Mouse (Mus musculus) frontal cortex, adult (tissue): ENCODE measurements around the gene Dnttip2.

Experiments
- ATAC-seq: cut with Nextera tagmentation; 2 replicates; pipeline ENCODE4 v1.9.2; 2017; ENCODE audit warnings: mild to moderate bottlenecking, moderate library complexity, mixed read lengths; ENCODE audit not compliant: low TSS enrichment

The Dnttip2 gene

DNA sequence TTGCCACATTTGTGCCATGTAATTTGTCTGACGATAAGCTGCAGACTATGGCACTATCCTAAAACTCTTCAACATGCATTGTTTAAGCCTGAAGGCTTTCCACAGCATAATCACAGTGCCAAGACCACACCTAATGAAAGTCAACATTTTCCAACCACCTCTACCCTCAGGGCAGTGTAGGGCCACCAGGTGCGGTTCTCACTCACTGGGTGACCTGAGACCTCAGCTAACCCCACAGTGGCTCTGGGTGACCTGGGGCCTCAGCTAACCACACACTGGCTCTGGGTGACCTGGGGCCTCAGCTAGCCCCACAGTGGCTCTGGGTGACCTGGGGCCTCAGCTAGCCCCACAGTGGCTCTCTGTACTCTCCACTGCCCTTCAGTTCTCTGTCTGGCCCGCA, 50.3 kb downstream of the Dnttip2 start:
- ATAC-seq: no peak

DNA sequence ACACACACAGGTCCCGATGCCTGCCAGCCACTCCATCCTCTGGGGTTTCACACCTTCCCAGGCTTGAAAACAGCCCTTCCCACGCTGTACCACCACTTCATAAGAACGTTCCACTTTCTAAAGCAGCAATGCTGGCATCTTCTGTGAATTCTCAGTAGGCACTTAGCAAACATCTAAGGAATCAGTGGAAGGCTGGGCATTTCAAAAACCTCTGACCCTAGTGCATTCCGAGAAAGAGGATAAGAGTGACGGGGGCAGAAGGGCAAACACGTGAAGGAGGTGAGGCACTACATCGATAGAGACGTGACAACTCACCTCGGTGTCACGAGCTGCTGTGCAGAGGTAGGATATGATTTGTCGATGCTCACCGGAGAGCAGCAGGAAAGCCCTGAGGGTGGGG, 56.3 kb downstream of the Dnttip2 start:
- ATAC-seq: peak; percentile 51

DNA sequence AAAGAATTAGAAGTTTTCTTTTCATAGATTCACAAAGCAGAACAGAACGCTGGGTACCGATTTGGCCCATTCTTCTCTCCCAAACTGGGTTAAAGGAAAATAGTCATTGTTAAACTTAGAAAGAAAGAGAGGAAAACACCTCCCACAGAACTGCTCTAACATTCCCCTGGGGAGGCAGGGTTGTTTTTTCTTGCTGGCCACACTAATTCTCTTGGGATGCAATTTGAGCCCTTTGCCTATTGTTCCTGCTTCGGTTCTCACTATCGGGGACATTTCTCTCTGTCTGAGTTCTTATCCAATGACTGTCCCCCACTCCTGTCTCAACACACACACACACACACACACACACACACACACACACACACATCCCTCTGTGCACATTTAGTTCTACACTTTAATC, 59.3 kb downstream of the Dnttip2 start:
- ATAC-seq: peak; percentile 69

DNA sequence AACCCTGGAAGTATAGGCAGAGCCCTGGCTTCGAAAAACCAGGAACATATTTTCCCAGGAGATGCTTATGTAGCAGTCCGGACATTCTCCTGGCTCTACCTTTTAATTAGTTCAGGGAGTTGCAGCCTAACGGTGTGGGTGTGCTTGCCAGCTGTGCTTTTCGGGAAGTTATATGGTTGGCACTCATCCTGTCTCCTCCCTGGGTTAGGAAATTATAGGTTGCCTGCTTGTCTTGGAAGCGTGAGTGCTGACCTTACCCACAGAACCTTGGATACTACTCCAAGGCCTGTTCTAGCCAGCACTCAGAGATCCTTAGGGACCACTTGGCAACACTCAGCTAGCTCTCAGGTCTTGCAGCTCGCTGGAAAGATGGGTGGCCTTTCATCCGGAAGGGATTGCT, 59.7 kb downstream of the Dnttip2 start:
- ATAC-seq: 0 out of 2 replicates have a peak, but pooled peaks have one; percentile 9

DNA sequence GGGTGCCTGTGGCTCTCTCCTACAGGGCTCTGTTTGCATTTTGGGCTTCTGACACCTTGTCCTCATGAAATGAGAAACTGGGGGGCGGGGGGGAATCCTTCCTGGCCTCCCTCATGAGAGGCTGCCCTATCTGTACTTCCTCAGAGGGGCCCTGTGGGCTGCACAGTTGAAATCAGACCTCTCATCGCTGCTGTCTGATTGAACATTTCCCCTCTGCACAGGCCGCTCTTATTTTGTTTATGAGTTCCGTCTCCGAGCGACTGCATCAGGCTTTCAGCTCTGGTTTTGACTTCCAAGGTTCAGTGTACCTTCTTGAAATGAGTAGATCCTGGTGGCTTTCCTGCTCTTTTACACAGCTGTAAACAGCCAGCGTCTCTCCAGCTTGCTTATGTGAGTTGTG, 60.2 kb downstream of the Dnttip2 start:
- ATAC-seq: no peak
